Comparison of ENCODE assay signal across 12 mouse cellular contexts in the genomic region with DNA sequence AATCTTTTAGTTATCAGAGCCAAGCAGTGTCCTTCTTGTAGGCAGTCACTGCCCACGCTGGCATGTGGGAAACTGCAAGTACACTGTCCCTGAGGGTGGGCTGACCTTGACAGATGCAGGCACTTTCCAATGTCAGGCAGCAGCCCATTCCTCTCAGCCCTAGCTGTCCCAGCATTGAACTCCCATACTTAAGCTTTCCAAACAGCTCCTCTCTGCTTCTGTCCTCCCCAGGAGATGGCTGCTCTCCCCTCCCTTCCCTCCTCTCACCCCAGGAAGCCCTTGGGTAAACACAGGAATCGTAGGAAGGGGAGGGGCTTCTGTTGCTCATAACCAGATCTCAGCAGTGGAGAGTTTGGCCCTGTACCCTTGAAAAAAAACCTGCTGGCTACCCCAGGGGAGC. TPM values are rescaled to one million over a fixed set of nuclear protein-coding genes. Genes with fewer than 3 reads are reported as not detected.
A peak's percentile ranks its signal among the peaks of the same experiment; 100 is the strongest.
DNase-seq lines count a peak whose midpoint lies in the region; ATAC-seq lines count a peak whose summit lies in the region.
"Had no signal": no experiment of that assay in that cellular context is flagged by ENCODE, and none has a peak within 500 bp of the region (broad histone marks: within the 10 kb centered on the region; RNA-seq: fewer than 3 reads in every experiment).

No protein-coding gene starts in this region.

- peaks cover 28% of the 10 kb centered on the region for H3K4me1 ChIP-seq in intestine, embryonic 14.5 days (replicated peaks; ENCODE audit: control insufficient read depth, insufficient read depth, low read length)
- H3K4me1 ChIP-seq: forebrain, embryonic 15.5 days had no signal

- H3K27ac ChIP-seq in intestine, embryonic 14.5 days (ENCODE audit: low read depth): peak overlapping the region; percentile 62; the same call in 1 of the 2 replicates
- H3K27ac ChIP-seq: forebrain, embryonic 15.5 days; midbrain, embryonic 10.5 days had no signal

- ATAC-seq in intestine, embryonic 14.5 days (replicated peaks; ENCODE audit: low FRiP score, low TSS enrichment, low read depth): peak; percentile 36; the same call in 1 of the 2 replicates
- ATAC-seq in activated CD4-positive, CD25-positive, alpha-beta regulatory T cell, adult 4 months: no peak
- ATAC-seq: forebrain, embryonic 15.5 days had no signal

- no peaks in the 10 kb centered on the region for H3K9me3 ChIP-seq in intestine, embryonic 14.5 days (ENCODE audit: control insufficient read depth, low read length)
- H3K9me3 ChIP-seq: forebrain, embryonic 15.5 days; midbrain, embryonic 10.5 days had no signal

- DNase-seq in adrenal gland, adult (ENCODE audit: inconsistent age in 2 of 2, low spot score in 1 of 2): peak; percentile 65 to 74
- DNase-seq in adrenal gland, postnatal 4 days (ENCODE audit: low spot score in 2 of 2): no peak
- DNase-seq in adrenal gland, adult 18-20 months (ENCODE audit: low spot score in 2 of 2): peak; percentile 26 to 39
- DNase-seq in intestine, embryonic 14.5 days (ENCODE audit: low spot score): no peak
- peak; percentile 66 to 78 for DNase-seq in lung, adult 18-20 months
- no peak for DNase-seq in frontal cortex, adult 2 months (ENCODE audit: extremely low spot score in 1 of 2, low spot score in 1 of 2)
- no peak for DNase-seq in cerebellum, adult 18-20 months
- DNase-seq: cerebellum, adult 9-10 months; right cerebral cortex, postnatal 14 days had no signal

- no peak overlapping the region for H3K4me3 ChIP-seq in intestine, embryonic 14.5 days (ENCODE audit: low read depth, low read length)
- H3K4me3 ChIP-seq: forebrain, embryonic 15.5 days; midbrain, embryonic 10.5 days had no signal

- H3K4me2 ChIP-seq in intestine, embryonic 14.5 days (ENCODE audit: low read length): no peak overlapping the region
- H3K4me2 ChIP-seq: forebrain, embryonic 15.5 days had no signal

- H3K9ac ChIP-seq in intestine, embryonic 14.5 days (ENCODE audit: low read length): no peak overlapping the region
- H3K9ac ChIP-seq: forebrain, embryonic 15.5 days had no signal

- no peaks in the 10 kb centered on the region for H3K36me3 ChIP-seq in intestine, embryonic 14.5 days (ENCODE audit: control insufficient read depth, insufficient read depth, low read length)
- H3K36me3 ChIP-seq: forebrain, embryonic 15.5 days; midbrain, embryonic 10.5 days had no signal

- no peaks in the 10 kb centered on the region for H3K27me3 ChIP-seq in intestine, embryonic 14.5 days (replicated peaks; ENCODE audit: control insufficient read depth, insufficient read depth, low read length)
- H3K27me3 ChIP-seq: forebrain, embryonic 15.5 days had no signal

- WGBS in intestine, embryonic 14.5 days: 4% methylated on average over 2 of the region's 2 CpGs

RNA-seq across cellular contexts. Expression of a gene that starts 7.0 kb away (rescaled TPM):
- 10 to 100 TPM; 27.9 to 30.5 TPM for total RNA-seq in adrenal gland, postnatal 4 days (2021)
- total RNA-seq in adrenal gland, adult 18-20 months (2021): 10 to 100 TPM; 29.2 to 34.0 TPM
- 40.6 and 40.8 TPM in 2 replicates for polyA plus RNA-seq in intestine, embryonic 14.5 days (2014; fragmentation: Nextera tagmentation; extraction: Ambion mirVana)
- 44.2 and 47.2 TPM in 2 replicates for polyA plus RNA-seq in frontal cortex, adult 2 months (2012; rRNA removed)
- polyA plus RNA-seq in activated CD4-positive, CD25-positive, alpha-beta regulatory T cell, adult 4 months (2017; shearing (Covaris generic)): 10 to 100 TPM; 36.9 to 37.6 TPM

RNA-seq across cellular contexts. Expression of a gene that starts 49.8 kb away (rescaled TPM):
- 100 to 1,000 TPM; 413 to 434 TPM for total RNA-seq in adrenal gland, postnatal 4 days (2021)
- 100 to 1,000 TPM; 521 to 567 TPM for total RNA-seq in adrenal gland, adult 18-20 months (2021)
- polyA plus RNA-seq in intestine, embryonic 14.5 days (2014; fragmentation: Nextera tagmentation; extraction: Ambion mirVana): 54.3 and 60.7 TPM in 2 replicates
- polyA plus RNA-seq in frontal cortex, adult 2 months (2012; rRNA removed): 167 and 199 TPM in 2 replicates
- 100 to 1,000 TPM; 149 to 159 TPM for polyA plus RNA-seq in activated CD4-positive, CD25-positive, alpha-beta regulatory T cell, adult 4 months (2017; shearing (Covaris generic))

Comparison
In these comparisons a context has a peak if more than half of its experiments do, and no peak if none do; other contexts are left out.
1. DNase-seq: peak in adrenal gland, adult (2 of 2), adrenal gland, adult 18-20 months (2 of 2) and lung, adult 18-20 months (2 of 2); none in adrenal gland, postnatal 4 days (0 of 2), intestine, embryonic 14.5 days (single experiment), frontal cortex, adult 2 months (0 of 2) and cerebellum, adult 18-20 months (0 of 2).